Mouse (Mus musculus): ENCODE measurements around the gene Macc1. TPM values are rescaled to one million over a fixed set of nuclear protein-coding genes. Genes with fewer than 3 reads are reported as not detected.
"Not testable (repeated sequence)": the region's sequence is repeated elsewhere in the genome, so short reads cannot be mapped to it uniquely, and the experiment has no call there.

Macc1 gene
- polyA plus RNA-seq, 1 experiment from 2014 or later: 0.05 TPM

GRCm38 (mm10) chr12:119313014-119313763, 881 bp upstream of the Macc1 start:
- Histone ChIP-seq H3K27ac (ENCODE audit: low read depth, low read length) (no peak overlapping the region), H3K4me2 (no peak overlapping the region), H3K4me3 (ENCODE audit: low read depth, low read length) (no peak overlapping the region), H3K27me3 (ENCODE audit: control insufficient read depth, insufficient read depth, low read length) (no peaks in the 10 kb centered on the region), H3K9ac (ENCODE audit: low read length) (no peak overlapping the region), H3K4me1 (ENCODE audit: control insufficient read depth, insufficient read depth, low read length) (no peaks in the 10 kb centered on the region), H3K36me3 (ENCODE audit: control insufficient read depth, insufficient read depth, low read length) (no peaks in the 10 kb centered on the region), H3K9me3 (ENCODE audit: control insufficient read depth, low read length) (no peaks in the 10 kb centered on the region)
- ATAC-seq (ENCODE audit: low FRiP score) (no peak), DNase-seq (ENCODE audit: low spot score, missing footprints) (no peak)
- WGBS: 77% methylated on average over 3 of the region's 3 CpGs

GRCm38 (mm10) chr12:119318799-119319198, 4.7 kb downstream of the Macc1 start:
- DNase-seq (ENCODE audit: low spot score, missing footprints) (no peak), ATAC-seq (ENCODE audit: low FRiP score) (no peak)
- Histone ChIP-seq H3K36me3 (ENCODE audit: control insufficient read depth, insufficient read depth, low read length) (no peaks in the 10 kb centered on the region), H3K27ac (ENCODE audit: low read depth, low read length) (no peak overlapping the region), H3K9me3 (ENCODE audit: control insufficient read depth, low read length) (no peaks in the 10 kb centered on the region), H3K4me1 (ENCODE audit: control insufficient read depth, insufficient read depth, low read length) (no peaks in the 10 kb centered on the region), H3K4me3 (ENCODE audit: low read depth, low read length) (no peak overlapping the region), H3K27me3 (ENCODE audit: control insufficient read depth, insufficient read depth, low read length) (no peaks in the 10 kb centered on the region), H3K4me2 (no peak overlapping the region), H3K9ac (ENCODE audit: low read length) (no peak overlapping the region)
- 87% methylated on average over 1 of the region's 1 CpGs for WGBS

- Histone ChIP-seq H3K9me3 (ENCODE audit: control insufficient read depth, low read length) (no peaks in the 10 kb centered on the region), H3K36me3 (ENCODE audit: control insufficient read depth, insufficient read depth, low read length) (no peaks in the 10 kb centered on the region), H3K9ac (ENCODE audit: low read length) (no peak overlapping the region), H3K4me2 (no peak overlapping the region), H3K4me3 (ENCODE audit: low read depth, low read length) (no peak overlapping the region), H3K27ac (ENCODE audit: low read depth, low read length) (no peak overlapping the region), H3K4me1 (ENCODE audit: control insufficient read depth, insufficient read depth, low read length) (no peaks in the 10 kb centered on the region), H3K27me3 (ENCODE audit: control insufficient read depth, insufficient read depth, low read length) (no peaks in the 10 kb centered on the region)
- DNase-seq (ENCODE audit: low spot score, missing footprints) (no peak), ATAC-seq (ENCODE audit: low FRiP score) (no peak)
Measured at GRCm38 (mm10) chr12:119325400-119325799, 11.3 kb downstream of the Macc1 start.

- H3K4me3 ChIP-seq (ENCODE audit: low read depth, low read length): no peak overlapping the region
- no peaks in the 10 kb centered on the region for H3K36me3 ChIP-seq (ENCODE audit: control insufficient read depth, insufficient read depth, low read length)
- WGBS: 95% methylated on average over 4 of the region's 4 CpGs
- ATAC-seq (ENCODE audit: low FRiP score) (no peak), DNase-seq (ENCODE audit: low spot score, missing footprints) (no peak)
- no peak overlapping the region for H3K9ac ChIP-seq (ENCODE audit: low read length)
- H3K27ac ChIP-seq (ENCODE audit: low read depth, low read length): no peak overlapping the region
- H3K4me2 ChIP-seq: no peak overlapping the region
- H3K9me3 ChIP-seq (ENCODE audit: control insufficient read depth, low read length): no peaks in the 10 kb centered on the region
- peaks cover 3% of the 10 kb centered on the region; the same call in 1 of the 2 replicates for H3K4me1 ChIP-seq (ENCODE audit: control insufficient read depth, insufficient read depth, low read length)
- H3K27me3 ChIP-seq (ENCODE audit: control insufficient read depth, insufficient read depth, low read length): no peaks in the 10 kb centered on the region
Measured at GRCm38 (mm10) chr12:119330644-119331043, 16.6 kb downstream of the Macc1 start.

- ATAC-seq (ENCODE audit: low FRiP score) (peak; percentile 79), DNase-seq (ENCODE audit: low spot score, missing footprints) (peak; percentile 84)
- Histone ChIP-seq H3K4me1 (ENCODE audit: control insufficient read depth, insufficient read depth, low read length) (peaks cover 3% of the 10 kb centered on the region; the same call in 1 of the 2 replicates), H3K36me3 (ENCODE audit: control insufficient read depth, insufficient read depth, low read length) (no peaks in the 10 kb centered on the region), H3K9ac (ENCODE audit: low read length) (no peak overlapping the region), H3K4me2 (no peak overlapping the region), H3K27me3 (ENCODE audit: control insufficient read depth, insufficient read depth, low read length) (no peaks in the 10 kb centered on the region), H3K27ac (ENCODE audit: low read depth, low read length) (no peak overlapping the region), H3K9me3 (ENCODE audit: control insufficient read depth, low read length) (no peaks in the 10 kb centered on the region), H3K4me3 (ENCODE audit: low read depth, low read length) (no peak overlapping the region)
Measured at GRCm38 (mm10) chr12:119333376-119333775, 19.3 kb downstream of the Macc1 start.

- not testable (repeated sequence) for H3K4me3 ChIP-seq (ENCODE audit: low read depth, low read length); H3K36me3 ChIP-seq (ENCODE audit: control insufficient read depth, insufficient read depth, low read length); H3K9me3 ChIP-seq (ENCODE audit: control insufficient read depth, low read length); H3K9ac ChIP-seq (ENCODE audit: low read length); H3K4me1 ChIP-seq (ENCODE audit: control insufficient read depth, insufficient read depth, low read length); H3K4me2 ChIP-seq; H3K27me3 ChIP-seq (ENCODE audit: control insufficient read depth, insufficient read depth, low read length); H3K27ac ChIP-seq (ENCODE audit: low read depth, low read length)
- DNase-seq (ENCODE audit: low spot score, missing footprints) (peak; percentile 81), ATAC-seq (ENCODE audit: low FRiP score) (peak; percentile 54; the same call in 1 of the 2 replicates)
- 34% methylated on average over 16 of the region's 16 CpGs for WGBS
Measured at GRCm38 (mm10) chr12:119352579-119352978, 38.5 kb downstream of the Macc1 start.

- H3K4me3 ChIP-seq (ENCODE audit: low read depth, low read length): no peak overlapping the region
- H3K4me2 ChIP-seq: peak overlapping the region; percentile 9; the same call in 1 of the 2 replicates
- 39% methylated on average over 7 of the region's 7 CpGs for WGBS
- DNase-seq (ENCODE audit: low spot score, missing footprints) (no peak), ATAC-seq (ENCODE audit: low FRiP score) (peak; percentile 78)
- no peaks in the 10 kb centered on the region for H3K36me3 ChIP-seq (ENCODE audit: control insufficient read depth, insufficient read depth, low read length)
- H3K9ac ChIP-seq (ENCODE audit: low read length): no peak overlapping the region
- no peaks in the 10 kb centered on the region for H3K27me3 ChIP-seq (ENCODE audit: control insufficient read depth, insufficient read depth, low read length)
- no peak overlapping the region for H3K27ac ChIP-seq (ENCODE audit: low read depth, low read length)
- no peaks in the 10 kb centered on the region for H3K9me3 ChIP-seq (ENCODE audit: control insufficient read depth, low read length)
- peaks cover 3% of the 10 kb centered on the region; the same call in 1 of the 2 replicates for H3K4me1 ChIP-seq (ENCODE audit: control insufficient read depth, insufficient read depth, low read length)
Measured at GRCm38 (mm10) chr12:119357418-119358241, 43.6 kb downstream of the Macc1 start.

- ATAC-seq (ENCODE audit: low FRiP score): 0 out of 2 replicates have a peak, but pooled peaks have one; percentile 4
- Histone ChIP-seq H3K27ac (ENCODE audit: low read depth, low read length) (no peak overlapping the region), H3K4me2 (no peak overlapping the region), H3K27me3 (ENCODE audit: control insufficient read depth, insufficient read depth, low read length) (no peaks in the 10 kb centered on the region), H3K9me3 (ENCODE audit: control insufficient read depth, low read length) (no peaks in the 10 kb centered on the region), H3K36me3 (ENCODE audit: control insufficient read depth, insufficient read depth, low read length) (no peaks in the 10 kb centered on the region), H3K9ac (ENCODE audit: low read length) (no peak overlapping the region), H3K4me3 (ENCODE audit: low read depth, low read length) (no peak overlapping the region), H3K4me1 (ENCODE audit: control insufficient read depth, insufficient read depth, low read length) (peaks cover 3% of the 10 kb centered on the region; the same call in 1 of the 2 replicates)
- DNase-seq (ENCODE audit: low spot score, missing footprints): peak; percentile 86
- 38% methylated on average over 1 of the region's 1 CpGs for WGBS
Measured at GRCm38 (mm10) chr12:119358242-119358515, 44.1 kb downstream of the Macc1 start.

- Histone ChIP-seq H3K4me3 (ENCODE audit: low read depth, low read length) (no peak overlapping the region), H3K27ac (ENCODE audit: low read depth, low read length) (no peak overlapping the region), H3K9me3 (ENCODE audit: control insufficient read depth, low read length) (no peaks in the 10 kb centered on the region), H3K36me3 (ENCODE audit: control insufficient read depth, insufficient read depth, low read length) (no peaks in the 10 kb centered on the region), H3K4me2 (no peak overlapping the region), H3K4me1 (ENCODE audit: control insufficient read depth, insufficient read depth, low read length) (no peaks in the 10 kb centered on the region), H3K9ac (ENCODE audit: low read length) (no peak overlapping the region), H3K27me3 (ENCODE audit: control insufficient read depth, insufficient read depth, low read length) (no peaks in the 10 kb centered on the region)
- WGBS: 60% methylated on average over 1 of the region's 1 CpGs
- DNase-seq (ENCODE audit: low spot score, missing footprints) (no peak), ATAC-seq (ENCODE audit: low FRiP score) (no peak)
Measured at GRCm38 (mm10) chr12:119365041-119365440, 51.0 kb downstream of the Macc1 start.

Measured in midbrain, embryonic 11.5 days (tissue).